Mouse (Mus musculus) MEL (cell line): ENCODE measurements around the gene Adh1.

ENCODE experiments used
- BHLHE40 ChIP-seq: IDR thresholded peaks from 2 replicates; pipeline ENCODE4 v1.6.1; 2012; ENCODE audit warnings: low read depth, mild to moderate bottlenecking, inconsistent platforms, low read length, improper control_type of control experiment, borderline replicate concordance
- EP300 ChIP-seq, 2 experiments: IDR thresholded peaks; 2 replicates each; pipeline ENCODE4 v1.6.1; 2011; ENCODE audit warnings: improper control_type of control experiment in 2 of 2, low read length in 2 of 2, low read depth in 1 of 2, mild to moderate bottlenecking in 1 of 2
- GATA1 ChIP-seq: IDR thresholded peaks from 2 replicates; pipeline ENCODE4 v1.6.1; 2011; ENCODE audit warnings: low read depth, low read length, improper control_type of control experiment
- HCFC1 ChIP-seq: IDR thresholded peaks from 2 replicates; pipeline ENCODE4 v1.6.1; 2012; ENCODE audit warnings: low read depth, mild to moderate bottlenecking, inconsistent platforms, low read length, improper control_type of control experiment, moderate library complexity
- JUND ChIP-seq: IDR thresholded peaks from 2 replicates; pipeline ENCODE4 v1.6.1; 2011; ENCODE audit warnings: low read depth, mild to moderate bottlenecking, improper control_type of control experiment, low read length
- MXI1 ChIP-seq: IDR thresholded peaks from 2 replicates; pipeline ENCODE4 v1.6.1; 2011; ENCODE audit warnings: mild to moderate bottlenecking, low read depth, low read length, improper control_type of control experiment
- POLR2A ChIP-seq, 2 experiments: IDR thresholded peaks; 2 replicates each; pipeline ENCODE4 v1.6.1; 2011 to 2012; ENCODE audit warnings: low read length in 2 of 2, mild to moderate bottlenecking in 2 of 2, control low read depth in 1 of 2, improper control_type of control experiment in 1 of 2, low read depth in 1 of 2, moderate library complexity in 1 of 2; ENCODE audit not compliant: control insufficient read depth in 1 of 2, insufficient read depth in 1 of 2, poor library complexity in 1 of 2
- POLR2AphosphoS2 ChIP-seq: IDR thresholded peaks from 2 replicates; pipeline ENCODE4 v1.6.1; 2011; ENCODE audit warnings: low read length, improper control_type of control experiment
- USF1 ChIP-seq: IDR thresholded peaks from 2 replicates; pipeline ENCODE4 v1.6.1; 2014; ENCODE audit warnings: low read depth, mild to moderate bottlenecking, inconsistent platforms, low read length, improper control_type of control experiment, moderate library complexity

GRCm38 (mm10) chr3:138285986-138286385 lies 25.2 kb downstream of the Adh1 start:
- no peak for TF ChIP-seq HCFC1
- TF ChIP-seq JUND, result no peak
- no peak for TF ChIP-seq GATA1
- TF ChIP-seq POLR2AphosphoS2, result no peak
- TF ChIP-seq BHLHE40, result no peak
- TF ChIP-seq MXI1, result no peak
- no peak for TF ChIP-seq POLR2A (IDR thresholded peaks at IDR 0.05; ENCODE audit: control insufficient read depth in 1 of 2, insufficient read depth in 1 of 2, low read depth in 1 of 2, low read length in 2 of 2, poor library complexity in 1 of 2)
- no peak for TF ChIP-seq EP300 (IDR thresholded peaks at IDR 0.05; ENCODE audit: low read depth in 1 of 2, low read length in 2 of 2)
- no peak for TF ChIP-seq USF1
